Mouse (Mus musculus) embryonic fibroblast, embryonic 13.5 days (primary cell): ENCODE data around the gene Serpinb9b. TPM values are rescaled to one million over a fixed set of nuclear protein-coding genes. Genes with fewer than 3 reads are reported as not detected.
"Not testable (repeated sequence)": the region's sequence is repeated elsewhere in the genome, so short reads cannot be mapped to it uniquely, and the experiment has no call there.

Experiments
- H3K27ac ChIP-seq: 2 replicates; pipeline ENCODE4 v1.5.1; 2012; ENCODE audit warnings: low read length, control low read depth, inconsistent platforms; ENCODE audit not compliant: insufficient read depth
- H3K4me1 ChIP-seq: 2 replicates; pipeline ENCODE4 v1.6.1; 2011; ENCODE audit warnings: low read length; ENCODE audit not compliant: control insufficient read depth, insufficient read depth
- H3K4me3 ChIP-seq: 2 replicates; pipeline ENCODE4 v1.5.1; 2011; ENCODE audit warnings: mild to moderate bottlenecking, control low read depth, low read length; ENCODE audit not compliant: insufficient read depth
- CTCF ChIP-seq: IDR thresholded peaks from 2 replicates; pipeline ENCODE4 v1.5.1; 2011; ENCODE audit warnings: mild to moderate bottlenecking, control low read depth, low read length, moderate library complexity, borderline replicate concordance; ENCODE audit not compliant: insufficient read depth
- POLR2A ChIP-seq: IDR thresholded peaks from 2 replicates; pipeline ENCODE4 v1.6.1; 2011; ENCODE audit warnings: low read depth, mild to moderate bottlenecking, control low read depth, low read length, moderate library complexity
- polyA plus RNA-seq: library from polyadenylated mRNA; stranded (reverse); fragments of >200 nt; gene quantifications from 2 replicates; pipeline ENCODE4 v1.2.4, GENCODE M21; 2011; ENCODE audit warnings: low read depth; ENCODE audit not compliant: missing spikeins, insufficient read length

Serpinb9b gene
- polyA plus RNA-seq, 1 experiment, result 3.5 TPM

GRCm38 (mm10) chr13:33004414-33005105 lies 22.7 kb upstream of the Serpinb9b start:
- peaks cover 4% of the 10 kb centered on the region for H3K4me1 ChIP-seq
- H3K4me3 ChIP-seq, result peak overlapping the region; percentile 9; the same call in 1 of the 2 replicates
- TF ChIP-seq POLR2A (peak; percentile 60), CTCF (peak; percentile 54; the same call in 1 of the 2 replicates)
- H3K27ac ChIP-seq, result peak overlapping the region; percentile 69

- no peak for TF ChIP-seq POLR2A
- Histone ChIP-seq H3K4me1 (peaks cover 4% of the 10 kb centered on the region), H3K4me3 (no peak overlapping the region), H3K27ac (no peak overlapping the region)
Observed at GRCm38 (mm10) chr13:33005501-33006075, 21.6 kb upstream of the Serpinb9b start.

DNA sequence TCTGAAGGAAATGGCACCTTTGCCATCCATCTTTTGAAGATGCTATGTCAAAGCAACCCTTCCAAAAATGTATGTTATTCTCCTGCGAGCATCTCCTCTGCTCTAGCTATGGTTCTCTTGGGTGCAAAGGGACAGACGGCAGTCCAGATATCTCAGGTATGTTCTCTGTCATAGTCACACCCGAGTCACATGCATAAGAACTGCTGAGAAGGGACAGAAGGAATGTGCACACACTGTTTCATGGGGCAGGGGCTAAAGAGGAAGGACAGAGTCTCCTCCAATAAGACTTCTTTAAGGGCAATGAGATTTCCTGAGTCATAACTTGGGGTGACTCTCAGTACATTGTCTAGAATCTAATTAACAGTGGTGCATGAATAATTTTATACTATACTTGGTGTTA lies 20.7 kb upstream of the Serpinb9b start:
- peaks cover 4% of the 10 kb centered on the region for H3K4me1 ChIP-seq
- no peak overlapping the region for H3K27ac ChIP-seq
- TF ChIP-seq CTCF, result no peak
- no peak for TF ChIP-seq POLR2A
- no peak overlapping the region for H3K4me3 ChIP-seq

GRCm38 (mm10) chr13:33012395-33012794 lies 14.8 kb upstream of the Serpinb9b start:
- Histone ChIP-seq H3K4me3 (no peak overlapping the region), H3K27ac (no peak overlapping the region), H3K4me1 (no peaks in the 10 kb centered on the region)
- TF ChIP-seq CTCF (no peak), POLR2A (no peak)

- H3K4me1 ChIP-seq, result no peaks in the 10 kb centered on the region
- TF ChIP-seq POLR2A (no peak), CTCF (no peak)
- H3K4me3 ChIP-seq, result no peak overlapping the region
- no peak overlapping the region for H3K27ac ChIP-seq
Observed at GRCm38 (mm10) chr13:33013271-33013670, 13.9 kb upstream of the Serpinb9b start.

DNA sequence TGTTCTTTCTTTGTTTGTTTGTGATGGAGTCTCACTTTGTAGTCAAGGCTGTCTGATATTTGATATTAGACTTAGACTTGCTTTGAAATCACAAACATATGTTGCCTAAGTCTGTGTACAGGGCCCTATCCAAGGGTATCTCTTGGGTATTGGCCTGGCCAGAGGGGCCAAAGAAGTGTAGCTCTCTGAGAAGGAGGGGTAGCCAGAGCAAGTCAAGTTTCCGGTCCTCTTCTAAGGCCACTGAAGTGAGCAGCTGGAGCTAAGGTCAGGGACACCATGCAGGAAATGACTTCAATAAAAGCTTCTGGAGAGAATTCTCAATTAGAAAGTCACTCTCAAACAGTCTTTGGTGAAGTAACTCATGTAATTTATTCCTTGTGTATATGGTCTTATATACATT lies 4.8 kb upstream of the Serpinb9b start:
- peaks cover 3% of the 10 kb centered on the region; the same call in 1 of the 2 replicates for H3K4me1 ChIP-seq
- TF ChIP-seq POLR2A (no peak), CTCF (no peak)
- no peak overlapping the region for H3K4me3 ChIP-seq
- no peak overlapping the region for H3K27ac ChIP-seq

- Histone ChIP-seq H3K27ac (no peak overlapping the region), H3K4me1 (peaks cover 13% of the 10 kb centered on the region), H3K4me3 (no peak overlapping the region)
- TF ChIP-seq CTCF (no peak), POLR2A (no peak)
Observed at GRCm38 (mm10) chr13:33026427-33027057, 674 bp upstream of the Serpinb9b start.

- Histone ChIP-seq H3K4me3 (no peak overlapping the region), H3K4me1 (peaks cover 13% of the 10 kb centered on the region), H3K27ac (peak overlapping the region; percentile 53)
- TF ChIP-seq POLR2A, result no peak
- no peak for TF ChIP-seq CTCF
Observed at GRCm38 (mm10) chr13:33028146-33028545, 930 bp downstream of the Serpinb9b start.

DNA sequence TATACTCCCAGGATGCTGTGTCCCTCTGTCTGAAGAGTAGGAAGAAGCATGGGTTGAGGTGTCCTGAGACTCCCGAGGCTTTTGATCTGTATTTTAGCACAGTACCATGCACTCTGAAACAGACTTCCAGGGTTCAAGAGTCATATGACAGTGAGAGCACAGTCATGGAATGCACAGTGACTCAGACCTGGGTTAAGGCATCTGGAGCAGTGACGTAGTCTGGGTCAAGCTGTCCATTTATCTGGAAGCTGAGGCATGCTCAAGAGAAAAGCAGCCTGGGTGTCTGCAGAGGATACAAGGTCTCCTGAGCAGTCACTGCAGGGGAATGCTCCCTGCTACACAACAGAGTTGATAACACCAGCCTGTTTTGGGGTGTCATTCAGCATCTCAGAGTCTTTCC lies 1.3 kb downstream of the Serpinb9b start:
- peak overlapping the region; percentile 55 for H3K27ac ChIP-seq
- TF ChIP-seq POLR2A (no peak), CTCF (no peak)
- H3K4me1 ChIP-seq, result peaks cover 13% of the 10 kb centered on the region
- H3K4me3 ChIP-seq, result no peak overlapping the region

DNA sequence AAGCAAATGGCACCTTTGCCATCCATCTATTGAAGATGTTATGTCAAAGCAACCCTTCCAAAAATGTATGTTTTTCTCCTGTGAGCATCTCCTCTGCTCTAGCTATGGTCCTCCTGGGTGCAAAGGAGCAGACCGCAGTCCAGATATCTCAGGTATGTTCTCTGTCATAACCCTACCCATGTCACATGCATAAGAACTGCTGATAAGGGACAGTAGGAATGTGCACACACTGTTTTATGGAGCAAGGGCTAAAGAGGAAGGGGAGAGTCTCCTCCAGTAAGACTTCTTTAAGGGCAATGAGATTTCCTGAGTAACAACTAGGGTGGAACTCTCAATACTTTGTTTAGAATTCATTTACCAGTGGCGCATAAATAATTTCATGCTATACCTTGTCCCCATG lies 2.3 kb downstream of the Serpinb9b start:
- not testable (repeated sequence) for H3K4me3 ChIP-seq, H3K27ac ChIP-seq
- peaks cover 13% of the 10 kb centered on the region for H3K4me1 ChIP-seq
